Mouse (Mus musculus) spleen, adult 2 months (tissue): ENCODE data around the gene Crygb.

Experiments
- CTCF ChIP-seq: fragments of 200-500 bp; IDR thresholded peaks from 2 replicates; pipeline ENCODE4 v1.5.1; 2011; ENCODE audit warnings: mild to moderate bottlenecking, inconsistent platforms; ENCODE audit not compliant: insufficient read depth, insufficient read length, insufficient replicate concordance; ENCODE audit errors: extremely low read depth
- POLR2A ChIP-seq: fragments of 200-500 bp; IDR thresholded peaks from 2 replicates; pipeline ENCODE4 v1.6.1; 2011; ENCODE audit warnings: low read depth, low read length, inconsistent platforms

DNA sequence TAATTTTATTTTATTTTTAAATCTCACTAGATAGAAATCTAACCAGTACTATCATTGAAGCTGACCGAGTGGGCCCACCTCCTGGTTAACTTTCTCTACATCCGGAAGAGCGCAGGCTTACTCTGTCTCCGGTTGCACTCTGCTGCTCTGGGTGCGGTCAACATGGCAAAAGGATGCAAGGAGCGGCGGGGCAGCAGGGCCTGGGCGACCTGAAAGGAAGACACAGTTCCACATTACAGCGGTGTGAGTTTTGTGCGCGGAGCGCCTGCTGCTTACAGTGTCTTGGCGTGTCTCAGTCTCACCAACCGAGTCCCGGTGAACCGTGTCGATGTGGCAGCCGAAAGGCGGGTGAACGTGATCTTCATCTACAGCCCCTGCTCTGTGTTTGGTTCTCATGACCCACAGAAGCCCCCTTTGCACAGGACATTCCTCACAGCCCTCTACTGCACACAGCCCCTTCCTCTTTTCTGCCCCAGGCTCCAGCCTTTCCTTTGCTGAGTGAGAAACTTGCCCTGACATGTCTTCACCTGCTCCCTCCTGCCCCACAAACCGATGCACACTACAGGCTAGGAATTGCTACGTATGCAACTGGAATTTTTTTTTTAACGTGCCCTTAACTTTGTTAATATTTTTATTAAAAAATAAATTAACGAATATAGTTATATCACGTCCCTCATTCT is 27.8 kb upstream of the Crygb start:
- TF ChIP-seq CTCF: no peak
- no peak for TF ChIP-seq POLR2A
